Mouse (Mus musculus) kidney, postnatal 25 days (tissue): ENCODE measurements around the gene Olfr1406.
"Not testable (repeated sequence)": the region's sequence is repeated elsewhere in the genome, so short reads cannot be mapped to it uniquely, and the experiment has no call there.

Experiments
- DNase-seq, 2 experiments: peaks; one replicate each; pipeline ENCODE4 v3.0.0; 2021; ENCODE audit warnings: mixed read lengths in 2 of 2

The Olfr1406 gene

DNA sequence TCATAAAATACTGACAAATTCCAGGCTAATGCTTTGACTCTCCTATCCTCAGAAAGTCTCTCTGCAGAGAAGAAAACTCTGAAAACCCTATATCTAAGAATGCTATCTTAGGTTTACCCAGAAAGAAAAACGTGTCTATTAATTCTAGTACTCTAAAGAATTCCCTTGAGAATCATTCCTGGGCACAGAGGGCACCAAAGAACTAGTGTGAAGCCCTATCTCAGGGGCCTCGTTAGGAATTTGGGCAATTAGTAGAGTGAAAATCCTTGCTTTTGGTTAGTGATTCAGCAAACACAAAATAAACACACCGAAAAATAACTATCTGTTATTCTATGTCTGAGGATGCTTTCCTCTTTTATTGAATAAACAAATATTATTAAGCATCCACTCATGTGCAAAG, at the start of gene Olfr1406:
Gene Olfr1406 (minus strand): TSS at position 101 of the 400 bp plus-strand sequence.
- no peak for DNase-seq

DNA sequence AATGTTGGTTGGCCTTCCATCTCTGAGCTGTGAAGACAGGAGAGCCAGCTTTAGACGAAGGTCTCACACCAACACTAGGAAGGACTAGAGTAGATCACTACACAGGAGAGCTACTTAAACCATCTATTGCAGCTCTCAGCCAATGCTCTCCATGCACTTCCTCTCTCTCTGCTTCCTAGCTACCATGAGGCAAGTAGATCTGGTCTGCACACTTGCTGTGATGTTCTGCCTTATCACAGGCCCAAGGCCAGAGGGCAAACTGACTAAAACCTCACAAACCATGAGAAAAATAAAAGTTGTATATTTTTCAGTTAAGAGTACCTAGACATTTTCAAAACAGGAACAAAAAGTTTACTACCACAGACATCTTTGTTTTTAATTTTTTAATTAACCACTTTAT, 46.6 kb upstream of the Olfr1406 start:
- DNase-seq, result not testable (repeated sequence)

DNA sequence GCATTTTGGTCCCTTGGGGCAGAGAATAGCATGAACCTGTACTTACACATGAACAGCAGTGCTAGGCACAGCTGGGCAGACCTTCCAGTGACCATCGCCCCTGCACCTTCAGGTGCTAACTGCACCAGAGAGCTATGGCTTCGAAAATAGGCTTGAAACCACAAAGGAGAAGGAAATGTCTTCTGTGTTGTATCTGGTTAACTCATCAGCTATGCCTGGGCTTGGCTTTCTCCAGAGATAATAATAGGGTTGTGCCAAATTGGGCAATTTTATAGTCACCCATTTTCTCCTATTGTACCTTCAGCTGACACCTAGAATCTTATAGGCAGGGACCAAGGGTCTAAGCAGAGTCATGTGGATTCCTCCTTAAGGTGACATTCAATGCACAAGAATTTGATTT, 36.6 kb upstream of the Olfr1406 start, which contains the start of gene Fcer1a:
Gene Fcer1a (minus strand): TSS at position 134 of the 400 bp plus-strand sequence.
- DNase-seq, result no peak

DNA sequence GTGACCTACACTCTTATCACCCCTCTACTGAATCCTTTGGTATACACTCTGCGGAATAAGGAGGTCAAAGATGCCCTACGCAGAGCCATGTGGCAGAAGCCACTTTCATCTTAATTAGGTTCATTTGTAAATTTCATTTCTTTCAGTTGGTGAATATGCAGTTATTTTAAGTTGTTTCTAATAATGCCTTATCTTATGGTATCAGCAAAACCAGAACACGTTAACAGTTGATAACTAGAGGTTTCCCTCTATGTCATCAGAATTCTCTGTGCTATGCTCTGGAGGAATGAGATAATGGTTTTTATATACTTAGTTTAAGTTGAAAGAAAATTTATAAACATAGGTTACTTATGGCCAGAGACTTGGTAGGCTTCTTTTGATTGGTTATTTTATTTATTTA, 26.0 kb upstream of the Olfr1406 start:
- no peak for DNase-seq

GRCm38 (mm10) chr1:173212092-173212491, 21.7 kb upstream of the Olfr1406 start, which contains the start of gene Olfr1404:
Olfr1404 (plus strand) TSS chr1:173212392.
- no peak for DNase-seq

DNA sequence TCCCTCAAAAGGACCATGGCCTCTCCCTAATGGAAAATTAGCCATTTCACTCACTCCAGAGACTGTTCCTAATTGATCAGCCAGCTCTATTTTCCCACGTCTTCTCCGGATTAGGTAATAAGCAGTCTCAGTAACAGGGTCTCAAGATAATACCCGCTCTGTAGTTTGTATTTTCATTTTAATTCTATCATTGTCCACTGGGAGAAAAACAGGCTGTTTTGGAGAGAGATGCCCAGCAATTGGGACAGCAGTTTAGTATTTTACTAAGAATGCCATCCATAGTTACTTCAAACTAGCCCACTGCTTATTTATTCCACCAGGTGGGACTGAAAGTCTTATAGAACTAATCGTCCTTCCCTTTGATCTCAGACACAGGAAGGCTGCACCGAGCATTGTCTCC, 7.1 kb upstream of the Olfr1406 start, which contains the start of gene Olfr218:
Gene Olfr218 (plus strand): TSS at position 301 of the 400 bp plus-strand sequence.
- no peak for DNase-seq

GRCm38 (mm10) chr1:173196359-173196758, 5.9 kb upstream of the Olfr1406 start:
- no peak for DNase-seq

GRCm38 (mm10) chr1:173192059-173192458, 1.6 kb upstream of the Olfr1406 start:
- DNase-seq, result no peak

DNA sequence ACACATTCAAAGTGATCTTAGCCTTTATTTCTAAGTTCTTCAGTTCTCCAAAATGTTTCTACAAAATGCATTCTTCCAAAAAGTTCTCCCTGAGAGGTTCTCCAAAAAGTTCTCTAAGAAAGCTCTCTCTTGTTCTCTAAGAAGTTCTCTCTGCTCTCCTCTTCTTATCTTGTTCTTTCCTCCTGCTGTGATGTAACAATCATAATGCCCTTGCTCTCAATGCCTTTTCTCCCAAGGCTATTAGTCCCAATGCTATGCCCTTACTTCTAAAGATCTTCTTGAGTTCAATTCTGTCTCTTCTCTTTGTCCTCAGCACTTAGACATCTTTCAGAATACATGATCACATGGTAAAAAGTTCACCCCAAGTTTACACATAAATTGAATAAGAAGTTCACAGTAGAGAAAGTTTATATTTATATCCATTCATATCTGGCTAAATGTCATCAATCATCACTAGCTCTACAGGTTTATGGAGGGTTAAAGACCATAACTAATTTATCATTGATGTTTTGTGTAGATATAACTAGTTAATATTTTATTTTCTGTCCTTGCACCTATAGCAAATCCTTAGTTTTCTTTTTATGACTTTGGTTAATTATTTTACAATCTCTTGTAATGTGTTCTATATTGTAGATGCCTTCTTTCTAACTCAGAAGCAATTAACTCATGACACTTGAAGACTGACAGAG, 16.1 kb downstream of the Olfr1406 start:
- no peak for DNase-seq

GRCm38 (mm10) chr1:173137274-173137673, 53.2 kb downstream of the Olfr1406 start, which contains the start of gene Olfr1408:
Olfr1408 (minus strand) TSS chr1:173137374.
- no peak for DNase-seq
